Mouse (Mus musculus): Measurements from ENCODE around the gene Adcy5. TPM values are rescaled to one million over a fixed set of nuclear protein-coding genes. Genes with fewer than 3 reads are reported as not detected.

The Adcy5 gene
- not detected for polyA plus RNA-seq (2012; fragmentation: generic; extraction: Trizol)

DNA sequence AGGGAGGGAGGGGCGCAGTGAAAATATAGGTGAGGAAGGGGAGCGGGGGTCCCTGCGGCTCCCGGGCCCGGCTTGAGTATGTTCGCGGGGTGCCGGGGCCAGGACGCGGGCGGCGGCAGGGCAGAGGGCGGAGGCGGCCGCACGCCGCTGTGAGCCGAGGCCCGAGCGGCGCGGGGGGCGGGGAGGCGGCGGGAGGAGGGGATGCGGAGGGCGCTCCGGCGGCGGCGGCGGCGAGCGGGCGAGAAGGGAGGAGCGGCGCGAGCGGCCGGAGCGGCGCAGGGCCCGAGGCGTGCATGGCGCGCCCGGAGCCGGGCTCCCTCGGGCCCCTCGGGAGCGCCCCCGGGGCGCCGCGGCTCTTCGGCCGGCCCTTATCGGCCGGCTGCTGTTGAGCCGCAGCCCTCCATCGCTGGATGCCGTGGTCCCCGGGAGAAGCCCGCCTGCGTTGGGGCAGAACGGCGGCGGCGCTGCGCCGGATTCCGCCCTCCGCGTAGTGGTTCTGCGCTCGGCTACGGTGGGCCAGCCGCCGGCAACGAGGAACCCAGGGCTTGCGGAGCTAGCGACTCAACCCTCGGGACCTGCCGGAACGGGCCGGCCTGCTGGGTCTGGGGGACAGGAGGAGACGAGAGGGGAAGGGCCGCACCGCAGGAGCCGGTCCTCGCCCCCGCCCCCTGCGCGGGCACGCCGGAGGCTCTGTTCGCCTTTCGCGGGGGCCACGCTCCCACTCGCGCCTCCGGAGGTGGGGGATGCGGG, at the start of gene Adcy5:
TSS of gene Adcy5 (plus strand) at position 237 of the 750 bp plus-strand sequence.
- H3K27me3 ChIP-seq (ENCODE audit: control insufficient read depth, insufficient read depth, insufficient read length) = peaks cover 51% of the 10 kb centered on the region
- no peak within 1 kb of the TSS for H3K4me2 ChIP-seq (ENCODE audit: low read depth)
- no peaks in the 10 kb centered on the region for H3K36me3 ChIP-seq (ENCODE audit: control insufficient read depth, insufficient read depth)
- H3K79me2 ChIP-seq (ENCODE audit: control insufficient read depth, insufficient read depth) = no peaks in the 10 kb centered on the region
- no peak for TF ChIP-seq POLR2A (IDR thresholded peaks at IDR 0.05; ENCODE audit: insufficient read length, low read depth)
- TF ChIP-seq SRF (IDR thresholded peaks at IDR 0.05; ENCODE audit: control insufficient read depth, insufficient read length, low read depth) = no peak
- no peak for TF ChIP-seq TCF12 (IDR thresholded peaks at IDR 0.05; ENCODE audit: insufficient read depth, poor library complexity, severe bottlenecking)
- TF ChIP-seq TCF3 (IDR thresholded peaks at IDR 0.05; ENCODE audit: insufficient read length, low read depth) = no peak
- TF ChIP-seq E2F4 (IDR thresholded peaks at IDR 0.05; ENCODE audit: insufficient read depth) = no peak
- no peak for TF ChIP-seq POLR2AphosphoS2 (IDR thresholded peaks at IDR 0.05; ENCODE audit: insufficient read length, low read depth)
- TF ChIP-seq REST (IDR thresholded peaks at IDR 0.05; ENCODE audit: insufficient read depth, insufficient read length) = no peak
- TF ChIP-seq USF1 (IDR thresholded peaks at IDR 0.05; ENCODE audit: low read depth) = no peak
- TF ChIP-seq CEBPB (IDR thresholded peaks at IDR 0.05; ENCODE audit: insufficient read depth, poor library complexity, severe bottlenecking) = no peak
- no peak for TF ChIP-seq MAX (IDR thresholded peaks at IDR 0.05; ENCODE audit: low read depth)
- H3ac ChIP-seq (ENCODE audit: control insufficient read depth, insufficient read length) = no peak within 1 kb of the TSS
- H3K4me3 ChIP-seq = no peak within 1 kb of the TSS

DNA sequence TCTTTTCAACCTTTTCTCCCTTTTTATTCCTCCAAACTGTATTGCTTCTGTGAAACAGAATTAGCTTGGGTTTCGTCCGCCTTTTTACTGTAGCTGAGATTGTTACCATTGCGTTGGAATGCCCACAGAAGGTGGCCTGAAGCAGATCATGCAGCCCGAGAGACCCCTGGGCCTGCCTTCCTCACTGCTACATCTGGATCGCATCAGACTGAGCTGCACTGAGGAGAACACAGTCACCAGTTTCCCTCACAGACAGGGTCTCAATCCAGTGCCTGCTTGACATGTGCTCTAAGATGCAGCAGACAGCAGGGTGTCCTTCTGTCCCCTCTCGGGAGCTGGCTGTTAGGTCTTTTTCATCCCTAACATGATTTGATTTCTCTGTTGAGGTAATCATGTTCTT, 46.7 kb upstream of the Adcy5 start:
- Histone ChIP-seq H3K79me2 (ENCODE audit: control insufficient read depth, insufficient read depth) (no peaks in the 10 kb centered on the region), H3K4me2 (ENCODE audit: low read depth) (no peak overlapping the region), H3K4me3 (no peak overlapping the region), H3K36me3 (ENCODE audit: control insufficient read depth, insufficient read depth) (no peaks in the 10 kb centered on the region), H3K27me3 (ENCODE audit: control insufficient read depth, insufficient read depth, insufficient read length) (no peaks in the 10 kb centered on the region), H3ac (ENCODE audit: control insufficient read depth, insufficient read length) (no peak overlapping the region)
- no peak for TF ChIP-seq TCF12 (IDR thresholded peaks at IDR 0.05; ENCODE audit: insufficient read depth, poor library complexity, severe bottlenecking)
- TF ChIP-seq MAX (IDR thresholded peaks at IDR 0.05; ENCODE audit: low read depth) = no peak

- no peaks in the 10 kb centered on the region for H3K79me2 ChIP-seq (ENCODE audit: control insufficient read depth, insufficient read depth)
- no peak overlapping the region for H3K4me2 ChIP-seq (ENCODE audit: low read depth)
- no peak overlapping the region for H3ac ChIP-seq (ENCODE audit: control insufficient read depth, insufficient read length)
- H3K27me3 ChIP-seq (ENCODE audit: control insufficient read depth, insufficient read depth, insufficient read length) = no peaks in the 10 kb centered on the region
- no peak for TF ChIP-seq MYOD1 (IDR thresholded peaks at IDR 0.05; ENCODE audit: control insufficient read depth in 1 of 3, insufficient read length in 2 of 3, low read depth in 2 of 3)
- TF ChIP-seq USF1 (IDR thresholded peaks at IDR 0.05; ENCODE audit: low read depth) = no peak
- TF ChIP-seq E2F4 (IDR thresholded peaks at IDR 0.05; ENCODE audit: insufficient read depth) = no peak
- TF ChIP-seq CEBPB (IDR thresholded peaks at IDR 0.05; ENCODE audit: insufficient read depth, poor library complexity, severe bottlenecking) = no peak
- TF ChIP-seq MYOG (IDR thresholded peaks at IDR 0.05; ENCODE audit: control insufficient read depth in 1 of 3, insufficient read depth in 1 of 3, insufficient read length in 2 of 3, low read depth in 2 of 3) = no peak
- TF ChIP-seq POLR2AphosphoS2 (IDR thresholded peaks at IDR 0.05; ENCODE audit: insufficient read length, low read depth) = no peak
- no peak for TF ChIP-seq POLR2A (IDR thresholded peaks at IDR 0.05; ENCODE audit: insufficient read length, low read depth)
- no peak for TF ChIP-seq REST (IDR thresholded peaks at IDR 0.05; ENCODE audit: insufficient read depth, insufficient read length)
- no peak for TF ChIP-seq TCF12 (IDR thresholded peaks at IDR 0.05; ENCODE audit: insufficient read depth, poor library complexity, severe bottlenecking)
- TF ChIP-seq TCF3 (IDR thresholded peaks at IDR 0.05; ENCODE audit: insufficient read length, low read depth) = no peak
- TF ChIP-seq MAX (IDR thresholded peaks at IDR 0.05; ENCODE audit: low read depth) = no peak
- TF ChIP-seq SRF (IDR thresholded peaks at IDR 0.05; ENCODE audit: control insufficient read depth, insufficient read length, low read depth) = no peak
- no peak overlapping the region for H3K4me3 ChIP-seq
- H3K36me3 ChIP-seq (ENCODE audit: control insufficient read depth, insufficient read depth) = no peaks in the 10 kb centered on the region
Measured at GRCm38 (mm10) chr16:35109156-35109555, 45.5 kb upstream of the Adcy5 start.

DNA sequence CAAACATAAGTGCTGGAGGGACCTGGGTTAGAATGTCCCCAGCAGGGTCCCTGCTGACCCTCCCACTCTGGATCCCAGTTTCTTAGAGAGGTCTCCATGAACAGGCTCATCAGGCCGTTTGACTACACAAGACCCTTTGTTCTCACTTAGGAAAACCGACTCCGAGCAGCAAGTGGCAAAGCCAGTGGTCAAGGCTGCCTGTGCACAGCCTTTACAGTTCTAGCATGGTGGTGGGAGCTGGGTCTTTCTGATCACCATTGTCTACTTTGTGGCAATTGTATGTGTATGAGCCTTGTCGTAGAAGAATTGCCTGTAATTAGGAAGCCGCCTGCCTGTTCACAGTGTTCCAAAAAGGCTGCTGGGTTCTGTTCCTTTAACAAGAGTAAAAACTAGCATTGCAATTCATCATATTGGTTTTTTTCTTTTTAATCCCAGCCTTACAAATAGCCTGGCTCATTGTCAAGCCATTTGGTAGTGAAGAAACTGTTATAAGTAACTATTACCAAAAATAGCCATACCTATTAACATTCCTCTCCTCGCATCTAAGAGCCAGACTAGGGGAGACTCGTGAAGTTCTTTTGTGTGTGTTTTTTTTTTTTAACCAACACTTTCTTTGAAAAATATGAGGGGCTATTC, 44.9 kb upstream of the Adcy5 start:
- Histone ChIP-seq H3K79me2 (ENCODE audit: control insufficient read depth, insufficient read depth) (no peaks in the 10 kb centered on the region), H3K36me3 (ENCODE audit: control insufficient read depth, insufficient read depth) (no peaks in the 10 kb centered on the region), H3K4me3 (no peak overlapping the region), H3ac (ENCODE audit: control insufficient read depth, insufficient read length) (no peak overlapping the region), H3K27me3 (ENCODE audit: control insufficient read depth, insufficient read depth, insufficient read length) (no peaks in the 10 kb centered on the region), H3K4me2 (ENCODE audit: low read depth) (no peak overlapping the region)
- TF ChIP-seq MYOD1 (IDR thresholded peaks at IDR 0.05; ENCODE audit: control insufficient read depth in 1 of 3, insufficient read length in 2 of 3, low read depth in 2 of 3) = no peak
- no peak for TF ChIP-seq POLR2A (IDR thresholded peaks at IDR 0.05; ENCODE audit: insufficient read length, low read depth)
- no peak for TF ChIP-seq E2F4 (IDR thresholded peaks at IDR 0.05; ENCODE audit: insufficient read depth)
- TF ChIP-seq USF1 (IDR thresholded peaks at IDR 0.05; ENCODE audit: low read depth) = no peak
- TF ChIP-seq TCF12 (IDR thresholded peaks at IDR 0.05; ENCODE audit: insufficient read depth, poor library complexity, severe bottlenecking) = no peak
- no peak for TF ChIP-seq SRF (IDR thresholded peaks at IDR 0.05; ENCODE audit: control insufficient read depth, insufficient read length, low read depth)
- TF ChIP-seq POLR2AphosphoS2 (IDR thresholded peaks at IDR 0.05; ENCODE audit: insufficient read length, low read depth) = no peak
- TF ChIP-seq MAX (IDR thresholded peaks at IDR 0.05; ENCODE audit: low read depth) = no peak
- no peak for TF ChIP-seq TCF3 (IDR thresholded peaks at IDR 0.05; ENCODE audit: insufficient read length, low read depth)
- no peak for TF ChIP-seq REST (IDR thresholded peaks at IDR 0.05; ENCODE audit: insufficient read depth, insufficient read length)
- TF ChIP-seq CEBPB (IDR thresholded peaks at IDR 0.05; ENCODE audit: insufficient read depth, poor library complexity, severe bottlenecking) = no peak
- TF ChIP-seq MYOG (IDR thresholded peaks at IDR 0.05; ENCODE audit: control insufficient read depth in 1 of 3, insufficient read depth in 1 of 3, insufficient read length in 2 of 3, low read depth in 2 of 3) = no peak
